9 mouse cellular contexts compared by ENCODE assay signal in the genomic region with DNA sequence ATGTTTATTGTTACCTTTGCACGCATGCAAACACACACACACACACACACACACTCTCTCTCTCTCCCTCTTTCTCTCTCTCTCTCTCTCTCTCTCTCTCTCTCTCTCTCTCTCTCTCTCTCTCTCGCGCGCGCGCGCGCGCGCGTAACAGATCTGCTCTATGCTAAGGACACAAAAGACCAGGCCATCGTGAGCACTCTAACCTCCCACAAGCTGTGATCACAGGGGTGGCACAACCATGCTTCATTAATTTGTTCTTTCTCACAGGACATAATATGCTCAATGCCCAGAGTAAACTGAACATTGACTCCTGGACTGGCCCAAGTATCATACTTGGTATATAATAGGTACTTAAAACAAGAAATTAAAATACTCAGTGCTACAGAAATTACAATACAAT. TPM values are rescaled to one million over a fixed set of nuclear protein-coding genes. Genes with fewer than 3 reads are reported as not detected.
DNase-seq lines count a peak whose midpoint lies in the region; ATAC-seq lines count a peak whose summit lies in the region.
"Had no signal": no experiment of that assay in that cellular context is flagged by ENCODE, and none has a peak within 500 bp of the region (broad histone marks: within the 10 kb centered on the region; RNA-seq: fewer than 3 reads in every experiment).

No protein-coding gene starts in this region.

- H3K9me3 ChIP-seq in heart, embryonic 12.5 days (replicated peaks), result no peaks in the 10 kb centered on the region
- no peaks in the 10 kb centered on the region for H3K9me3 ChIP-seq in midbrain, embryonic 12.5 days
- H3K9me3 ChIP-seq in midbrain, embryonic 15.5 days, result no peaks in the 10 kb centered on the region
- H3K9me3 ChIP-seq in hindbrain, embryonic 15.5 days, result no peaks in the 10 kb centered on the region

- peak overlapping the region; percentile 12; the same call in 1 of the 2 replicates for H3K9ac ChIP-seq in heart, embryonic 12.5 days
- H3K9ac ChIP-seq in midbrain, embryonic 12.5 days (replicated peaks), result no peak overlapping the region
- no peak overlapping the region for H3K9ac ChIP-seq in midbrain, embryonic 15.5 days
- no peak overlapping the region for H3K9ac ChIP-seq in hindbrain, embryonic 15.5 days

- peaks cover 34% of the 10 kb centered on the region for H3K4me1 ChIP-seq in heart, embryonic 12.5 days (replicated peaks)
- peaks cover 31% of the 10 kb centered on the region for H3K4me1 ChIP-seq in midbrain, embryonic 12.5 days
- H3K4me1 ChIP-seq in midbrain, embryonic 15.5 days, result peaks cover 38% of the 10 kb centered on the region
- peaks cover 43% of the 10 kb centered on the region for H3K4me1 ChIP-seq in hindbrain, embryonic 15.5 days (replicated peaks)

- no peak for DNase-seq in heart, postnatal 4 days
- peak; percentile 50 for DNase-seq in retina, embryonic 14.5 days (ENCODE audit: low spot score)
- no peak for DNase-seq in MN1 (ENCODE audit: low spot score)
- no peak for DNase-seq in frontal cortex, postnatal 14 days (ENCODE audit: low spot score in 2 of 2)
- DNase-seq: cerebellum, adult 18-20 months had no signal

- ATAC-seq in heart, embryonic 12.5 days (ENCODE audit: insufficient number of reproducible peaks, low FRiP score), result no peak
- ATAC-seq in midbrain, embryonic 12.5 days (ENCODE audit: low FRiP score, low read depth), result no peak
- ATAC-seq in midbrain, embryonic 15.5 days (replicated peaks), result no peak
- ATAC-seq in hindbrain, embryonic 15.5 days (ENCODE audit: low FRiP score, low read depth), result no peak

- H3K27me3 ChIP-seq in heart, embryonic 12.5 days (replicated peaks), result no peaks in the 10 kb centered on the region
- no peaks in the 10 kb centered on the region for H3K27me3 ChIP-seq in midbrain, embryonic 12.5 days
- H3K27me3 ChIP-seq in midbrain, embryonic 15.5 days (replicated peaks), result no peaks in the 10 kb centered on the region
- H3K27me3 ChIP-seq in hindbrain, embryonic 15.5 days, result no peaks in the 10 kb centered on the region

- H3K4me2 ChIP-seq in heart, embryonic 12.5 days, result peak overlapping the region; percentile 36
- H3K4me2 ChIP-seq in midbrain, embryonic 12.5 days (replicated peaks), result peak overlapping the region; percentile 72
- no peak overlapping the region for H3K4me2 ChIP-seq in midbrain, embryonic 15.5 days
- H3K4me2 ChIP-seq in hindbrain, embryonic 15.5 days, result peak overlapping the region; percentile 27

- no peak overlapping the region for H3K4me3 ChIP-seq in heart, embryonic 12.5 days
- H3K4me3 ChIP-seq in midbrain, embryonic 12.5 days, result no peak overlapping the region
- no peak overlapping the region for H3K4me3 ChIP-seq in midbrain, embryonic 15.5 days
- H3K4me3 ChIP-seq in hindbrain, embryonic 15.5 days, result no peak overlapping the region

- H3K36me3 ChIP-seq in heart, embryonic 12.5 days, result peaks cover 37% of the 10 kb centered on the region
- peaks cover 30% of the 10 kb centered on the region for H3K36me3 ChIP-seq in midbrain, embryonic 12.5 days
- peaks cover 2% of the 10 kb centered on the region; the same call in 1 of the 2 replicates for H3K36me3 ChIP-seq in midbrain, embryonic 15.5 days (replicated peaks)
- peaks cover 20% of the 10 kb centered on the region for H3K36me3 ChIP-seq in hindbrain, embryonic 15.5 days

- WGBS in heart, embryonic 12.5 days, result 90% methylated on average over 11 of the region's 12 CpGs
- 50% methylated on average over 11 of the region's 12 CpGs for WGBS in midbrain, embryonic 12.5 days
- WGBS in midbrain, embryonic 15.5 days, result 21% methylated on average over 11 of the region's 12 CpGs
- 21% methylated on average over 11 of the region's 12 CpGs for WGBS in hindbrain, embryonic 15.5 days

- H3K27ac ChIP-seq in heart, embryonic 12.5 days (ENCODE audit: poor library complexity, severe bottlenecking), result no peak overlapping the region
- H3K27ac ChIP-seq in midbrain, embryonic 12.5 days (replicated peaks), result no peak overlapping the region
- no peak overlapping the region for H3K27ac ChIP-seq in midbrain, embryonic 15.5 days
- no peak overlapping the region for H3K27ac ChIP-seq in hindbrain, embryonic 15.5 days (replicated peaks)

RNA-seq across cellular contexts. Expression of gene Tnpo1, which starts 37.0 kb away (rescaled TPM):
- polyA plus RNA-seq in heart, embryonic 12.5 days (2016; fragmentation: Nextera tagmentation; extraction: Ambion mirVana), result 54.1 and 58.0 TPM in 2 replicates
- 10 to 100 TPM; 95.4 to 97.2 TPM for total RNA-seq in heart, postnatal 4 days (2021)
- polyA plus RNA-seq in midbrain, embryonic 12.5 days (2016; fragmentation: Nextera tagmentation; extraction: Ambion mirVana), result 86.9 and 93.2 TPM in 2 replicates
- 51.3 and 53.9 TPM in 2 replicates for polyA plus RNA-seq in midbrain, embryonic 15.5 days (2015; fragmentation: Nextera tagmentation; extraction: Ambion mirVana)
- 41.9 and 48.6 TPM in 2 replicates for polyA plus RNA-seq in hindbrain, embryonic 15.5 days (2015; fragmentation: Nextera tagmentation; extraction: Ambion mirVana)
